Mouse (Mus musculus): ENCODE measurements at regions not wholly inside any gene's neighbourhood (a gene's known extent, or its start where the extent isn't known, plus 50 kb on each side); places are given as distances from the start of the nearest gene placed in this dataset.

DNA sequence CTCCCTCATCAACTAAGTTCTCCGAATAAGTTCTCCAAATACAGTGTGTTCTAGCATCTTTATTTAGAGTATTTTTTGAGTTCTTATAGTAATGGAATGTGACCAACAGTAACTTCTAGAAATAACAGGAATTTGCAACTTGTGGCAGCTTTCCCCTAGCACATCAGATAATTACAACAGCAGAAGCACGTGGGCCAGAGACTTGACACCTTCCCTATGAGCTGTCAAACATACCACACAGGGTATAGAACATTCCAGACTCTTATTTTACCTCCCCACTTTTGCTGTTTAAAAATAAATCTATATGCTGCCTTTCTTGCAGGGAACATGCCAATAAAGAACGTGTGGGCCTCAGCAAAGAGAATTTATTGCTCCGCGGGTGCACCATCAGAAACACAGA lies 77.4 kb upstream of the Commd8 start:
- no peak for DNase-seq (ENCODE audit: low spot score in 2 of 2)

DNA sequence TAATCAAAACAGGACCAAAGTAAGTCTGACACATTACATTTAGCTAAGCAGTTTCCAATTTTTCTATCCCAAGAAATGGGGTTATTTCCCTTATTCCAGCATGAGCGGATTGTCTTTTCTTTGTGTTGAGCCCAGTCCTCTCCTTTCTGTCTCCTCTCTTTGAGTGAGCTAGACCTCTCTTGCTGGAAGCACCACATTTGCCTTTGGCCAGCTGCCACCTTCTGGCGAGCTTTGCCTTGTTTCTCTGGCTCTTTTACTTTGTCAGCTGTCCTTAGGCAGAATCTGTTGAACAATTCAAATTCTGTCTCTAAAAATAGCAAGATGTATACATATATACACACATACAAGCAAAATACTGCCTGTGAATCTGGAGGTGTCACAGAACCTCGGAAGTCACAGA lies 76.1 kb upstream of the Commd8 start:
- DNase-seq (ENCODE audit: low spot score in 2 of 2): peak in 1 of 2 experiments; percentile 48

DNA sequence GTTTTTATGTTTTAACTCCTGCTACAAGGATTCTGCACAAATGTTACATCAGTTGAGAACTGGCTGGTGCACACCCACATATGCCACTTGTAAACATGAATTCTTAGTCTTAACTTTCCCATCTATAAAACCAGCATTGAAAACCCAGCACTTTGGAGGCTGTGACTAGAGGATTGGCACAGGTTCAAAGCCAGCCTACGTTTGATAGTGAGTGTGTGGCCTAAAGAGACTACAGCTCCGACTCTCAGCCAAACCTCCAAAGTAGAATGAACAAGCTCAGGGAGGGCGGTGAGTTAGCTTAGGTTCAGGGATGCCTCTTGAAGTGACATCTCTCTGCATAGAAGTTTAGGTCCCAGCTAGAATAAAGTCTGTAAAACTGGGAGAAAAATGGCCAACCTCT lies 75.0 kb upstream of the Commd8 start:
- no peak for DNase-seq (ENCODE audit: low spot score in 2 of 2)

DNA sequence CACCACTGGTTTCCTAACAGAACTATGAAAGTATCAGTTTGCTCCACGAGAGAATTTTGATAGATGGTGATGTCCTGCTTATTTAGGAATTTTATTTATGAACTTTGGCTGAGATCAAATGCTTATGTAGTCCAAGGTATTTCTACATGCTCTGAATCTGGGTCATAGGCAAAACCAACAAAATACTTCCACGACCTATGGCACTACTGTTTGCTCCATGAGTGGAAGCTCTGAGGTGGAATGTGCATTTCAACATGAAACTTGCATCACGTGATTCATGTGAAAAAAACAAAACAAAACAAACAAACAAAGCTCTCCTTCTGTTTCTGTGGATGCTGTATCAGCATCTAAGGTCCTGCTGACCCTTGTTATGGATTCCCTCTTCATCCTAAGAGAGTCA lies 73.5 kb upstream of the Commd8 start:
- no peak for DNase-seq (ENCODE audit: low spot score in 2 of 2)

DNA sequence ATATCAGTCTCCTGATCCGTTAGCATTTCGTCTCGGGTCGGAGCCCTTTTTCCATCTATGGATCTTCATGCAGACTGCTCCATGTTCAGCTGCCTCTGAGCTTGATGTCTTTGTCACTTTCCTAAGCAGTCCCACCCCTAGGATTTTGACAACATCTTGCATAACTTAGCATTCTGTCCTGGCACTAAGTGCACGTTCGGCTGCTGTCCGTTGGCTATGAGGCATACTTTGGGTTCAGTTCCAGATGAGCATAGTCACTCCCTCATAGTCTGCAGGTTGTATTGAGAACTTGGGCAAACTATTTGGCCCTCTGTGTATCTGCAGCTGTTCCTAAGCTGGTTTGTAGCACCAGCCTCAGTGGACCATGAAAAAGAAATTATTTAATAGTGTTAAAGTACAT lies 72.3 kb upstream of the Commd8 start:
- no peak for DNase-seq (ENCODE audit: low spot score in 2 of 2)

DNA sequence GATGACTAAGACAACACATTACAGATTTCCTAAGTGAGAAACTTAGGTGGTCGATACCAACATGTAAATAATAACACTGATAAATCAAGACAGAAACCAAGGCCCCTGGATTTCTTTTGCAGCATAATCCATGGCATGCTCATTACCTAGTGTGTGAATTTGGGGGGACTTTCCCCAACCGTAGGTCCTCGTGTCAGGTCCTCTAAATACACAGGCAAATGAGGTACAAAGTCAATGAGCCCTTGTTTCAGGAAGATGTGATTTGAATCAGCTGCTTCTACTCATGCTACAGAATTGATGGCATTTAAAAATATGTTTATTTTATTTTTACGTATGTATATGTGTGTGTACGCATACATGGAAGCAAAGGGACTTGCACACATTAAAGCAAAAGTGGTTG lies 59.0 kb upstream of the Commd8 start:
- DNase-seq (ENCODE audit: low spot score in 2 of 2): no peak

DNA sequence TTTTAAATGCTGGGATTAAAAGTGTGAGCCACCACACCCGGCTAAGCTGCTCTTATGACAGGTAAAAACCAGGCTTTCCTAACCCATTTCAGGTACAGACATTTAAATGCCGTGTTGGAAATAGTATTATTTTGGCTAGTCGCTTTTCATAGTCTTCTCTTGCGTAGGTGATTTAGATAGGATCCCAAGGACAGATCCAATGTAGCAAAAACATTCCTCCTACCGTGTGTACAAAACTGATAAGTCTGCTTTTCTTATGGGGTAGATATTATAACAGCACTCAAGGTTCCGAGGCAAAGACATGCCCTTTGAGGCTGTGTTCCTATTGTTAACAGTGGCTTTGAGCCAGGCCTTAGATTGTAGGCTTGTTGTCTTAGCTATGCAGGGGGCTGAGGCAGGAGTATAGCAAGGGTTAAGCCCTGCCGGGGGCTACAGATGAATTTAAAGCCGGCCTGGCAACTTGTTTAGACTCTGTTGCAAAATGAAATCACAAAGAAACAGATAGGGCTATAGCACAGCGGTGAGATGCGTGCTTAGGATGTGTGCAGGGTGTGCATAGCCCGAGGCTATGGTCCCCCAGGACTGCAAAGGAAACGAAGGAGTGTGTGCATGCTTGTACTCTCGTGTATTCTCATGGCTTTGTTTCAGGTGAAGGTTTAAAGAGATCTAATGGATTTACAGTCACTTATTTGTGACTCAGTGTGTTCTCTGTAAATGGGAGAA lies 57.7 kb upstream of the Commd8 start:
- DNase-seq (ENCODE audit: low spot score in 2 of 2): no peak

DNA sequence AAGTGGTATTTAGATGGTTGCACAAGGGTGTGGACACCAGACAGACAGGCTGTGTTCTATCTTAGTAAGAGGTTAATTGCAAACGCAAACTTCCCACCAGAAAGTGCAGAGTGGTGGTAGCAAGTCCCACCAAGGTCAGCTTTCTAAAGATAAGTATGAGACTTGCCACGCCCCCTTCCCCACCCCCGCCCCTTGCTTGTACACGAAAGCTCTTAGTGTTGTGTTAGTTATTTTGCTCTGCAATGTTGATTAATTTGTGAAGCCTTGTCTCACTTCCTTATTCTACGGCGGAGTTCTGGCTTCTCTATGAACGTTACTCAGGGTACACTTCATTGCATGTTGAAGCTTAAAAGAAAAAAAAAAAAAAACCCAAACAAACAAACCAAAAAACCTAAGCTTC lies 57.1 kb upstream of the Commd8 start:
- DNase-seq (ENCODE audit: low spot score in 2 of 2): no peak

DNA sequence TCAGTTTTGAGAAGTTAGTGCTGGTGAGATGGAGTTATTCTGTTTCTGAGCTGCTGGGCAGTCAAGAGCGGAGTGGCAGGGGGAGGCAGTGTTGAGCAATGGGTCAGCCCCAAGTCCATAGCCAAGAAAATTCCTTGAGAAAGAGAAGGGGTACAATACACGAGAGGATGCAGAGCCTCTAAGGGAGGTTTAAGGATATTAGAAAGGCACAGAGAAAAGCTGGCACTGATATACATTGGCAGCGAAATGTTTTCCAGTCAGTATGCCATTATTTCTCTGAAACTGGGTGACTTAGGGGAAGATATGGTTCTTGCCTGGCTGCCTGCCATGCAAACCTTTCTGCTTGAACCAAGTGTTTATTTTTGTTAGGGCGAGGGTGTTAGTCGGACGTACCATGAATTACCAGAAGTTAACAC lies 56.6 kb upstream of the Commd8 start:
- DNase-seq (ENCODE audit: low spot score in 2 of 2): no peak

DNA sequence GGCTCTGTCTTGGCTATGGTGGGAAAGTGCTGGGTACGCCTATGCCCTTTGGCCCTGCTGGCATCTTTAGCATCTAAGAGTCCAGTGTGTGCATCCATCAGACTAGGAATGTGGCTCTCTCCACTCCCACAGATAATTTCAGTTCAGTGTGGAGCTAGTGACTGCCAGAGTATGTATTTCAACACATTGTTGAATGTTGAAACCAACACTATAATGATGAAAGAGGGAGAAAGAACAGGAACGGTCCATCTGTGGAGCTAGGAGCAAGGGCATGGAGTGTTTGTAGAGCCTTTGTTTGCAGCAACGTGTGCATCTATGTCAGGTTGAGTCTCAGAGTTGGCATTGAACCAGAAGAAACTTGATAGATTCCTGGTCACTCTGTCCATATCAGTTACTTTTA lies 54.9 kb upstream of the Commd8 start:
- no peak for DNase-seq (ENCODE audit: low spot score in 2 of 2)

DNA sequence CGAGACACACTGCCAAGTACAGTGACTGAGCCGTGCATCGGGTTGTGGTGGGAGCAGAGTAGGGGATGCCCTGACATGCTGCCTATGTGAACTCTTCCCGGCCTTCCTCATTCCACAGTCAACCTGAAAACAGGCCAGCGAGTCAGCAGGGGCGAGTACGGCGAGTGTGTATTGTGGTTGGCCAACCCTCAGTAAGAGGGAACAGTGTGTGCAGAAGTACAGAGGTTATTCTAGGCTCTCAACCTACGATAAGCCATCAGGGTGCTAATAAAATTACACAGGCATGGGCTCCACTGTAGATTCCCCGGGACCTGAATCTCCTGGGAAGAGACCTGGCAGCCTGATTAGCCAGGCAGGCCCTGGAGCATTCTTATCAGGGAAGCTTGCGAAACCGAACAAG lies 51.7 kb upstream of the Commd8 start:
- no peak for DNase-seq (ENCODE audit: low spot score in 2 of 2)

DNA sequence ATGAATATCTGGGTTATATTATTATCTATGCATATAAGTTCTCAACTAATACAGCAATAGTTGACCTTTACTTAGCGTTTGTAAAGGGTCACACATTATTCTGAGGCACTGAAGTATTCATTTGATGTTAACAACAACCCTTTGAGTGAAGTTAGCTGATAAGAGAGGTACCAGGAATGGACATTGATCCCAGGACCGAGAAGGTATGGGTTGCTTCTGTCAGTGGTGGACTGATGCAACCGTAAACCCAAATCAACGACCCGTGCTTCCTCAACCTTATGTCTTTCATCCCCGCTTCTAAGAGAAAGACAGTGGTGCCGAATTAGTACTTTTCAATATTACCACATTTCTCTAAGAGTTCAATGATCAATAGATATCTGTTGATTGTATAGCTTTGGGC lies 51.3 kb upstream of the Commd8 start:
- no peak for DNase-seq (ENCODE audit: low spot score in 2 of 2)
